Mouse (Mus musculus): ENCODE measurements around the gene Polr3h. TPM values are rescaled to one million over a fixed set of nuclear protein-coding genes. Genes with fewer than 3 reads are reported as not detected.
"Not testable (repeated sequence)": the region's sequence is repeated elsewhere in the genome, so short reads cannot be mapped to it uniquely, and the experiment has no call there.

The Polr3h gene
- polyA plus RNA-seq (2012; rRNA removed), result 8.6 and 11.1 TPM in 2 replicates

GRCm38 (mm10) chr15:81925760-81926445, at the start of gene Polr3h:
TSS of gene Polr3h (minus strand) at chr15:81926240.
- DNase-seq (ENCODE audit: low read depth in 1 of 2, low spot score in 2 of 2), result peak; percentile 92 to 95
- WGBS, result under 1% methylated on average over 54 of the region's 54 CpGs
- TF ChIP-seq CTCF (IDR thresholded peaks at IDR 0.05; ENCODE audit: extremely low read depth, insufficient read depth, insufficient read length, insufficient replicate concordance), result no peak
- peak; percentile 24; the same call in 1 of the 2 replicates for TF ChIP-seq POLR2A (IDR thresholded peaks at IDR 0.05; ENCODE audit: low read depth, low read length)

GRCm38 (mm10) chr15:81975156-81975555, 49.1 kb upstream of the Polr3h start:
- 95% methylated on average over 8 of the region's 8 CpGs for WGBS
- not testable (repeated sequence) for H3K36me3 ChIP-seq (ENCODE audit: control insufficient read depth, insufficient read depth, low read length); DNase-seq (ENCODE audit: low read depth in 1 of 2, low spot score in 2 of 2); H3K27ac ChIP-seq (ENCODE audit: insufficient read depth, low read length); H3K27me3 ChIP-seq (ENCODE audit: control insufficient read depth, insufficient read depth, low read length); H3K4me3 ChIP-seq (ENCODE audit: extremely low read depth, insufficient read depth, insufficient read length); H3K4me1 ChIP-seq (ENCODE audit: control insufficient read depth, insufficient read depth, insufficient read length)

More at GRCm38 (mm10) chr15:81925760-81926445, at the start of gene Polr3h:
- no peaks in the 10 kb centered on the region for H3K27me3 ChIP-seq (ENCODE audit: control insufficient read depth, insufficient read depth, low read length)
- peaks cover 8% of the 10 kb centered on the region for H3K4me1 ChIP-seq (ENCODE audit: control insufficient read depth, insufficient read depth, insufficient read length)
- H3K36me3 ChIP-seq (ENCODE audit: control insufficient read depth, insufficient read depth, low read length), result no peaks in the 10 kb centered on the region
- 0 out of 2 replicates have a peak within 1 kb of the TSS, but pooled peaks have one; percentile 24 for H3K27ac ChIP-seq (ENCODE audit: insufficient read depth, low read length)
- peak within 1 kb of the TSS; percentile 67 for H3K4me3 ChIP-seq (ENCODE audit: extremely low read depth, insufficient read depth, insufficient read length)

GRCm38 (mm10) chr15:81970498-81970897, 44.5 kb upstream of the Polr3h start:
- not testable (repeated sequence) for H3K4me3 ChIP-seq (ENCODE audit: extremely low read depth, insufficient read depth, insufficient read length); H3K4me1 ChIP-seq (ENCODE audit: control insufficient read depth, insufficient read depth, insufficient read length); H3K27me3 ChIP-seq (ENCODE audit: control insufficient read depth, insufficient read depth, low read length); H3K36me3 ChIP-seq (ENCODE audit: control insufficient read depth, insufficient read depth, low read length); H3K27ac ChIP-seq (ENCODE audit: insufficient read depth, low read length); DNase-seq (ENCODE audit: low read depth in 1 of 2, low spot score in 2 of 2)
- WGBS, result 93% methylated on average over 4 of the region's 4 CpGs

GRCm38 (mm10) chr15:81969635-81970034, 43.6 kb upstream of the Polr3h start:
- H3K27ac ChIP-seq (ENCODE audit: insufficient read depth, low read length); H3K4me3 ChIP-seq (ENCODE audit: extremely low read depth, insufficient read depth, insufficient read length); H3K4me1 ChIP-seq (ENCODE audit: control insufficient read depth, insufficient read depth, insufficient read length); H3K27me3 ChIP-seq (ENCODE audit: control insufficient read depth, insufficient read depth, low read length); H3K36me3 ChIP-seq (ENCODE audit: control insufficient read depth, insufficient read depth, low read length); DNase-seq (ENCODE audit: low read depth in 1 of 2, low spot score in 2 of 2): not testable (repeated sequence)
- WGBS, result 92% methylated on average over 6 of the region's 6 CpGs

DNA sequence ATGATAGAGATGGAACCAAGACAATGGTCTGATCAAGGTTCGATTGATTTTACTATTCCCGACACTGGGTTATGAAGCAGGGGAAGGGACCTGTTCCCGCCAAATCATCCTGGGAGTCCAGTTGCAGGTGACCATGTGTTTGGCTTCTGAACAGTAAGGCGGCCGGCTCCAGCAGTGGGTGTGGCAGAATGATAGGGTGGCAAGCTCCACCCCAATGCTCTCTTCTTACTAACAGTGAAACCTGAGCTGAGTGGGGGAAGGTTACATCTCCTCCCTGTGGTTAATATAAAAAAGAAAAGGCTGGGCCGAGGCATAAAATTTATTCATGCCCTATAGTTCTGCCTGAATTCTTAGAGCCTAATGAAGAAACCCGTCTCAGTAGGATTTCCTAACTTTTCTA, 43.1 kb upstream of the Polr3h start:
- no peak for DNase-seq (ENCODE audit: low read depth in 1 of 2, low spot score in 2 of 2)
- TF ChIP-seq POLR2A (IDR thresholded peaks at IDR 0.05; ENCODE audit: low read depth, low read length) (no peak), CTCF (IDR thresholded peaks at IDR 0.05; ENCODE audit: extremely low read depth, insufficient read depth, insufficient read length, insufficient replicate concordance) (no peak)
- H3K4me3 ChIP-seq (ENCODE audit: extremely low read depth, insufficient read depth, insufficient read length), result no peak overlapping the region

DNA sequence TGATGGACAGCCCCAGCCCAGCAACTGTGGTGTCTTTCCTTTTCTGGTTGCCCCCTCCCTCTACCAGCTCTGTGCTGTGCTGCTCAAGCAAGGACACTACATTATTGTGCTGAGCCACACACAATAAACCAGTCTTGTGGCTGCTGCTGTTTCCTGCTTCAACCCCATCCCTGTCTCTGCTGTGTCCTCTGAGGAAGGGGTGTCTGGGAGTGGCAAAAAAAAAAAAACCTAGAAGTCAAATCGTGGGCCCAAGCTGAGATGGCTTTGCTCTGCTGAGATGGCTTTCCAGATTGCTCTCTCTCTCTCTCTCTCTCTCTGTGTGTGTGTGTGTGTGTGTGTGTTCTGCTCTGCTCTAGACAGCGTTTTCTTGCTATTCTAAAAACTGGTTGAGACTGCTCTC, 42.4 kb upstream of the Polr3h start:
- TF ChIP-seq CTCF (IDR thresholded peaks at IDR 0.05; ENCODE audit: extremely low read depth, insufficient read depth, insufficient read length, insufficient replicate concordance) (no peak), POLR2A (IDR thresholded peaks at IDR 0.05; ENCODE audit: low read depth, low read length) (no peak)
- 29% methylated on average over 2 of the region's 2 CpGs for WGBS

More for the DNA sequence above, 43.1 kb upstream of the Polr3h start:
- Histone ChIP-seq H3K36me3 (ENCODE audit: control insufficient read depth, insufficient read depth, low read length) (no peaks in the 10 kb centered on the region), H3K27ac (ENCODE audit: insufficient read depth, low read length) (no peak overlapping the region), H3K27me3 (ENCODE audit: control insufficient read depth, insufficient read depth, low read length) (no peaks in the 10 kb centered on the region), H3K4me1 (ENCODE audit: control insufficient read depth, insufficient read depth, insufficient read length) (no peaks in the 10 kb centered on the region)
- WGBS, result 69% methylated on average over 7 of the region's 7 CpGs

GRCm38 (mm10) chr15:81967821-81968220, 41.8 kb upstream of the Polr3h start:
- TF ChIP-seq POLR2A (IDR thresholded peaks at IDR 0.05; ENCODE audit: low read depth, low read length) (no peak), CTCF (IDR thresholded peaks at IDR 0.05; ENCODE audit: extremely low read depth, insufficient read depth, insufficient read length, insufficient replicate concordance) (no peak)
- Histone ChIP-seq H3K4me1 (ENCODE audit: control insufficient read depth, insufficient read depth, insufficient read length) (no peaks in the 10 kb centered on the region), H3K36me3 (ENCODE audit: control insufficient read depth, insufficient read depth, low read length) (no peaks in the 10 kb centered on the region), H3K27me3 (ENCODE audit: control insufficient read depth, insufficient read depth, low read length) (no peaks in the 10 kb centered on the region), H3K27ac (ENCODE audit: insufficient read depth, low read length) (no peak overlapping the region), H3K4me3 (ENCODE audit: extremely low read depth, insufficient read depth, insufficient read length) (no peak overlapping the region)
- 90% methylated on average over 5 of the region's 5 CpGs for WGBS
- no peak for DNase-seq (ENCODE audit: low read depth in 1 of 2, low spot score in 2 of 2)

More for the DNA sequence above, 42.4 kb upstream of the Polr3h start:
- H3K36me3 ChIP-seq (ENCODE audit: control insufficient read depth, insufficient read depth, low read length), result no peaks in the 10 kb centered on the region
- H3K4me1 ChIP-seq (ENCODE audit: control insufficient read depth, insufficient read depth, insufficient read length), result no peaks in the 10 kb centered on the region
- no peak overlapping the region for H3K4me3 ChIP-seq (ENCODE audit: extremely low read depth, insufficient read depth, insufficient read length)
- no peak overlapping the region for H3K27ac ChIP-seq (ENCODE audit: insufficient read depth, low read length)
- no peak for DNase-seq (ENCODE audit: low read depth in 1 of 2, low spot score in 2 of 2)
- H3K27me3 ChIP-seq (ENCODE audit: control insufficient read depth, insufficient read depth, low read length), result no peaks in the 10 kb centered on the region

Data from spleen, adult 2 months (tissue).